Mouse (Mus musculus) heart, embryonic 13.5 days (tissue): ENCODE data around the gene Anxa9. TPM values are rescaled to one million over a fixed set of nuclear protein-coding genes. Genes with fewer than 3 reads are reported as not detected.

Experiments
- ATAC-seq: fragments of 200-750 bp; cut with Nextera tagmentation; 2 replicates; pipeline ENCODE4 v1.8.0; 2017; ENCODE audit warnings: moderate TSS enrichment; ENCODE audit not compliant: insufficient number of reproducible peaks, low FRiP score, low TSS enrichment; ENCODE audit errors: extremely low read depth
- H3K27ac ChIP-seq: fragments of 300-500 bp; sonication (generic); replicated peaks from 2 replicates; pipeline ENCODE4 v1.5.1; 2015; ENCODE audit warnings: moderate library complexity, mild to moderate bottlenecking, inconsistent platforms
- H3K27me3 ChIP-seq: fragments of 300-500 bp; sonication (generic); replicated peaks from 2 replicates; pipeline ENCODE4 v1.6.1; 2015; ENCODE audit warnings: mild to moderate bottlenecking, inconsistent platforms
- H3K36me3 ChIP-seq: fragments of 300-500 bp; sonication (generic); 2 replicates; pipeline ENCODE4 v1.6.1; 2015; ENCODE audit warnings: mild to moderate bottlenecking, inconsistent platforms
- H3K4me1 ChIP-seq: fragments of 300-500 bp; sonication (generic); 2 replicates; pipeline ENCODE4 v1.6.1; 2015; ENCODE audit warnings: inconsistent platforms
- H3K4me2 ChIP-seq: fragments of 300-500 bp; sonication (generic); 2 replicates; pipeline ENCODE4 v1.6.1; 2015; ENCODE audit warnings: inconsistent platforms, mild to moderate bottlenecking, moderate library complexity
- H3K4me3 ChIP-seq: fragments of 300-500 bp; sonication (generic); 2 replicates; pipeline ENCODE4 v1.5.1; 2015; ENCODE audit warnings: moderate library complexity, mild to moderate bottlenecking, inconsistent platforms
- H3K9ac ChIP-seq: fragments of 300-500 bp; sonication (generic); 2 replicates; pipeline ENCODE4 v1.6.1; 2015; ENCODE audit warnings: inconsistent platforms, mild to moderate bottlenecking, moderate library complexity
- H3K9me3 ChIP-seq: fragments of 300-500 bp; sonication (generic); 2 replicates; pipeline ENCODE4 v1.6.1; 2016; ENCODE audit warnings: inconsistent platforms
- WGBS: fragments of 180-500 bp; shearing (Covaris S2); methylation state at CpG from one replicate; pipeline ENCODE4 v1.1.7; 2015; ENCODE audit warnings: mixed read lengths; 5-methylcytosine and 5-hydroxymethylcytosine counted together
- polyA plus RNA-seq: library from polyadenylated mRNA; unstranded; fragments of >200 nt; fragmentation: Nextera tagmentation; extraction: Ambion mirVana; gene quantifications from 2 replicates; pipeline ENCODE4 v1.2.1, GENCODE M21; 2015

Anxa9 gene
- polyA plus RNA-seq, 1 experiment from 2014 or later, result 0.90 TPM

DNA sequence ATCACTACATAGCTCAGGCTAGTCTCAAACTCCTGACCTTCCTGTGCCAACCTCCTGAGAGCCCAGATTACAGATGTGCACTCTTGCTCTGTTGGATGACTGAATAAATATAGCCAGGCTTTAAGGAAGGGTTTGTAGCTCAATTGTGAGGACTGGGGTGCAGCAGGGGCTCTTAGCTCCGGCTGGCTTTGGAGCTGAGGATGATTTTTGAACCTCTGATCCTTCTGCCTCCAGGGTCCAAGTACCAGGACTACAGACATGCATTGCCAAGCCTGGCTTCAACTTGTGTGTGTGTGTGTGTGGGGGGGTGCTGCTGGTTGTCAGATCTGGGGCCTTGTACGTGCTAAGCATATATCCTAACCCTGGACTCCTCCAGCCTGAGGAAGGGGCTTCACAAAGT, 14.1 kb downstream of the Anxa9 start:
- no peaks in the 10 kb centered on the region for H3K9me3 ChIP-seq
- H3K27me3 ChIP-seq, result no peaks in the 10 kb centered on the region
- H3K4me1 ChIP-seq, result peaks cover 13% of the 10 kb centered on the region
- peaks cover 85% of the 10 kb centered on the region for H3K36me3 ChIP-seq
- no peak for ATAC-seq
- H3K27ac ChIP-seq, result no peak overlapping the region
- no peak overlapping the region for H3K4me2 ChIP-seq
- no peak overlapping the region for H3K4me3 ChIP-seq
- H3K9ac ChIP-seq, result no peak overlapping the region
- 78% methylated on average over 2 of the region's 2 CpGs for WGBS

DNA sequence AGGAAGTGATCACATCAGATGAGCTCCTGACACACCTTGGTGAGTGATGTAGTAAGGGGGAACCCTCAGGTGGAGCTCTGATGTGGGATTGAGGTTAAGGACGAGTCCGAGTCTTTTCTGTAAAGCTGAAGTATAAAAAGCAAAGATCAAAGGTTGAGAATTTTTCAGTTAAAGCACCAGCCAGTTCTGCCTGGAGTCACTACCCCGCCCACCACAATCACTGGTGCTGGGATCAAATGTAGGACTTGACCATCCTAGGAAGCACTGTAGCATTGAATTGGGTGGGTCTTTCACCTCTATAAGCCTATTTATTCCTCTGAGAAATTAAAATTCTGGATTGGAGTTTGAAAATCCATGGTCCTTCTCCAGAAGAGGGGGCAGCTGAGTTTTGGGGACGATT, 15.9 kb downstream of the Anxa9 start:
- H3K4me2 ChIP-seq, result no peak overlapping the region
- WGBS, result 77% methylated on average over 4 of the region's 4 CpGs
- H3K27ac ChIP-seq, result no peak overlapping the region
- peaks cover 82% of the 10 kb centered on the region for H3K36me3 ChIP-seq
- peaks cover 6% of the 10 kb centered on the region for H3K4me1 ChIP-seq
- H3K9ac ChIP-seq, result no peak overlapping the region
- no peak overlapping the region for H3K4me3 ChIP-seq
- ATAC-seq, result no peak
- H3K27me3 ChIP-seq, result no peaks in the 10 kb centered on the region
- no peaks in the 10 kb centered on the region for H3K9me3 ChIP-seq

- 72% methylated on average over 6 of the region's 6 CpGs for WGBS
- H3K4me1 ChIP-seq, result peaks cover 3% of the 10 kb centered on the region; the same call in 1 of the 2 replicates
- no peak overlapping the region for H3K9ac ChIP-seq
- H3K36me3 ChIP-seq, result peaks cover 76% of the 10 kb centered on the region
- no peaks in the 10 kb centered on the region for H3K9me3 ChIP-seq
- H3K27me3 ChIP-seq, result no peaks in the 10 kb centered on the region
- no peak overlapping the region for H3K4me3 ChIP-seq
- H3K27ac ChIP-seq, result no peak overlapping the region
- no peak for ATAC-seq
- no peak overlapping the region for H3K4me2 ChIP-seq
Observed at GRCm38 (mm10) chr3:95290156-95290555, 16.8 kb downstream of the Anxa9 start.

- Histone ChIP-seq H3K27ac (no peak overlapping the region), H3K36me3 (peaks cover 68% of the 10 kb centered on the region)
- 85% methylated on average over 4 of the region's 4 CpGs for WGBS
Observed at GRCm38 (mm10) chr3:95289419-95289818, 17.6 kb downstream of the Anxa9 start.

GRCm38 (mm10) chr3:95287541-95287940, 19.4 kb downstream of the Anxa9 start:
- Histone ChIP-seq H3K4me1 (peaks cover 18% of the 10 kb centered on the region), H3K27ac (no peak overlapping the region), H3K27me3 (no peaks in the 10 kb centered on the region), H3K9ac (no peak overlapping the region), H3K9me3 (no peaks in the 10 kb centered on the region), H3K36me3 (peaks cover 49% of the 10 kb centered on the region), H3K4me2 (no peak overlapping the region), H3K4me3 (no peak overlapping the region)
- no peak for ATAC-seq
- 81% methylated on average over 3 of the region's 3 CpGs for WGBS

More at GRCm38 (mm10) chr3:95289419-95289818, 17.6 kb downstream of the Anxa9 start:
- no peak overlapping the region for H3K9ac ChIP-seq
- no peaks in the 10 kb centered on the region for H3K27me3 ChIP-seq
- H3K4me1 ChIP-seq, result peaks cover 9% of the 10 kb centered on the region
- H3K9me3 ChIP-seq, result no peaks in the 10 kb centered on the region
- 0 out of 2 replicates have a peak, but pooled peaks have one; percentile 12 for ATAC-seq
- H3K4me2 ChIP-seq, result no peak overlapping the region
- no peak overlapping the region for H3K4me3 ChIP-seq

DNA sequence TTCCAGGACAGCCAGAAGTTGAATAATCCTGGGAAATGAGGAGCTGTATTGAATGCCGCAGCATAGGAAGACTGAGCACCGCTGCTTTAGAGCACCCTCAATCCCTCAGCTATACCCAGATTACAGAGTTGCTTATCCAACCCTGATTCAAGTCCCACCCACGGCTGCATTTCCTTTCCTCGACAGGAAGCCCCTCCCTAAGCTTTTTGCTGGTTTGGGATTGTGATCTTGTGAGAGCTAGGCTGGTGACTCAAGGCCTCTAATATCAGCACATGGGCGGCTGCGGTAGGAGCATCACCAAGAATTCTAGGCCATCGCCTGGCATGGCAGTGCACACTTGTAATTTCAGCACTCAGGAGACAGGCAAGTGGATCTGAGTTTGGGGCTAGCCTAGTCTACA, 20.5 kb downstream of the Anxa9 start:
- 70% methylated on average over 7 of the region's 7 CpGs for WGBS
- ATAC-seq, result no peak

GRCm38 (mm10) chr3:95286011-95286410, 21.0 kb downstream of the Anxa9 start:
- 65% methylated on average over 5 of the region's 5 CpGs for WGBS

More for the DNA sequence above, 20.5 kb downstream of the Anxa9 start:
- no peak overlapping the region for H3K27ac ChIP-seq
- no peak overlapping the region for H3K4me2 ChIP-seq
- peaks cover 40% of the 10 kb centered on the region for H3K36me3 ChIP-seq
- H3K4me1 ChIP-seq, result peaks cover 22% of the 10 kb centered on the region
- H3K9me3 ChIP-seq, result no peaks in the 10 kb centered on the region
- no peak overlapping the region for H3K4me3 ChIP-seq
- H3K27me3 ChIP-seq, result no peaks in the 10 kb centered on the region
- H3K9ac ChIP-seq, result no peak overlapping the region

DNA sequence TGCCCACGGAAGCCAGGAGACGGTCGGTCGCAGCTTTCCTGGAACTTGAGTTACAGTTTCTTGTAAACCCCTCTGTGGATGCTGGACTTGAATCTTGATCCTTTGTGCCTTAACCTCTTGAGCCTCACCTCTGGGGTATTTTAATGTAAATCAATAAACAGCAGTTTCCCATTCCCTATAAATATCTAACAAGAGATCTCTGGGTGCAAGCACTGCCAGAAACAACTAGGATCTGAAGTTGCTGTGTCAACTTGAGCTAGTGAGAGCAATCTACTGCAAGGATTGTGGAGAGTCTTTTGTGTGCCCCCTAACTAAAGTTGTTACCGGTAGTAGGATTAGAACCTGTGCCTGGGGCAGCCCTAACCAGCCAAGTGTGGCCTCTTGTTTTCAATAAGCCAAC, 21.6 kb downstream of the Anxa9 start:
- Histone ChIP-seq H3K4me3 (no peak overlapping the region), H3K9ac (no peak overlapping the region), H3K36me3 (peaks cover 29% of the 10 kb centered on the region), H3K27me3 (no peaks in the 10 kb centered on the region), H3K27ac (no peak overlapping the region), H3K4me2 (no peak overlapping the region), H3K9me3 (no peaks in the 10 kb centered on the region), H3K4me1 (peaks cover 27% of the 10 kb centered on the region)
- WGBS, result 88% methylated on average over 5 of the region's 5 CpGs
- ATAC-seq, result no peak

More at GRCm38 (mm10) chr3:95286011-95286410, 21.0 kb downstream of the Anxa9 start:
- H3K4me2 ChIP-seq, result no peak overlapping the region
- peaks cover 35% of the 10 kb centered on the region for H3K36me3 ChIP-seq
- H3K4me1 ChIP-seq, result peaks cover 22% of the 10 kb centered on the region
- no peaks in the 10 kb centered on the region for H3K9me3 ChIP-seq
- H3K27me3 ChIP-seq, result no peaks in the 10 kb centered on the region
- H3K27ac ChIP-seq, result no peak overlapping the region
- no peak overlapping the region for H3K9ac ChIP-seq
- H3K4me3 ChIP-seq, result no peak overlapping the region
- no peak for ATAC-seq

DNA sequence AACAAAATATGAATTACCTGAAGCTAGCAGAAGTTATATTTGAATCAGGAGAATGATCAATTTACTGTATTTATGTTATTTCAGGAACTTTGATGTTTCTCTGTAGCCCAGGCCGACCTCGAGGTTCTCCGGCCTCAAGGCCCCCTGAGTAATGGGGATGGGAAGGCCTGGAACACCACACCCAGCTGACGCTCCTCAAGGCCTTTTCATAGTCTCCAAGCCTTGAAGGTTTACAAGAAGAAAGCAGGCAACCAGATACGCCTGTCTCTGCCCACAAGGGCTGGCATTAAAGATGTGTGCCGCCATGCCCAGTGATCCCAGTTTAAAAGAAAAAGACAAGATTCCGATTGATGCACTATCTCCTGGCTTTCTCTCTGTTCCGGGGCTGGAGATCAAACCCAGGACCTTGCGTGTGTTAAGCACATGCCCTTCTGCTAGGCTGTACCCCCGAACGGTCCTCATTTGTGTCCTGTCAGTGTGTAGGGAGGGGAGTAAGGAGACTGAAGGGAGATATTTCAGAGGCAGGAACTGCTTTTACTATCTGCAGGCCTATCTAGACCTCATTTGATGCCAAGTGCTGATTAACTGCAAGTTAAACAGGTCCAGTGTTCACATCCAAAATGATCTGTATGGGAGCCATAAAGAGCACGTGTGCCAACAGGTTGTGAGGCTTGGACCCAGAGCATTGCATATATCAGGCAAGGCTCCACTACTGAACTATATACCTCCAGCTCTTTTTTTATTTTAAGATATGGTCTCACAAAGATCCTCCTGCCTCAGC, 22.3 kb downstream of the Anxa9 start:
- Histone ChIP-seq H3K9me3 (no peaks in the 10 kb centered on the region), H3K9ac (peak overlapping the region; percentile 96), H3K4me2 (peak overlapping the region; percentile 92), H3K36me3 (peaks cover 22% of the 10 kb centered on the region), H3K4me3 (peak overlapping the region; percentile 86), H3K4me1 (peaks cover 28% of the 10 kb centered on the region), H3K27me3 (no peaks in the 10 kb centered on the region), H3K27ac (no peak overlapping the region)
- ATAC-seq, result no peak
- 87% methylated on average over 12 of the region's 12 CpGs for WGBS

- no peaks in the 10 kb centered on the region for H3K9me3 ChIP-seq
- peak overlapping the region; percentile 96 for H3K9ac ChIP-seq
- H3K4me1 ChIP-seq, result peaks cover 28% of the 10 kb centered on the region
- H3K36me3 ChIP-seq, result peaks cover 17% of the 10 kb centered on the region
- H3K27me3 ChIP-seq, result no peaks in the 10 kb centered on the region
- ATAC-seq, result no peak
- peak overlapping the region; percentile 86 for H3K4me3 ChIP-seq
- peak overlapping the region; percentile 99 for H3K27ac ChIP-seq
- WGBS, result 19% methylated on average over 1 of the region's 1 CpGs
- H3K4me2 ChIP-seq, result peak overlapping the region; percentile 92
Observed at GRCm38 (mm10) chr3:95284062-95284461, 22.9 kb downstream of the Anxa9 start.

- Histone ChIP-seq H3K27ac (peak overlapping the region; percentile 99), H3K9ac (peak overlapping the region; percentile 96), H3K4me3 (peak overlapping the region; percentile 86), H3K36me3 (peaks cover 12% of the 10 kb centered on the region), H3K4me2 (peak overlapping the region; percentile 92), H3K4me1 (peaks cover 28% of the 10 kb centered on the region), H3K9me3 (no peaks in the 10 kb centered on the region), H3K27me3 (no peaks in the 10 kb centered on the region)
- ATAC-seq, result no peak
- 3% methylated on average over 7 of the region's 7 CpGs for WGBS
Observed at GRCm38 (mm10) chr3:95283589-95283941, 23.4 kb downstream of the Anxa9 start.
